Mouse (Mus musculus): ENCODE measurements around the gene Atn1. TPM values are rescaled to one million over a fixed set of nuclear protein-coding genes. Genes with fewer than 3 reads are reported as not detected.

Gene Atn1
- polyA plus RNA-seq, 1 experiment from 2014 or later, result 8.2 TPM

GRCm38 (mm10) chr6:124739231-124739796 is 17.0 kb downstream of the Atn1 start:
- H3K27ac ChIP-seq (ENCODE audit: low read depth, low read length), result no peak overlapping the region
- no peaks in the 10 kb centered on the region for H3K27me3 ChIP-seq (ENCODE audit: control insufficient read depth, insufficient read depth, low read length)
- H3K4me1 ChIP-seq (ENCODE audit: control insufficient read depth, insufficient read depth, low read length), result peaks cover 19% of the 10 kb centered on the region
- DNase-seq (ENCODE audit: low spot score, missing footprints), result no peak
- H3K9ac ChIP-seq (ENCODE audit: low read length), result peak overlapping the region; percentile 2; the same call in 1 of the 2 replicates
- H3K4me2 ChIP-seq, result no peak overlapping the region
- ATAC-seq (ENCODE audit: low FRiP score), result no peak
- 81% methylated on average over 10 of the region's 10 CpGs for WGBS
- H3K4me3 ChIP-seq (ENCODE audit: low read depth, low read length), result no peak overlapping the region
- no peaks in the 10 kb centered on the region for H3K9me3 ChIP-seq (ENCODE audit: control insufficient read depth, low read length)
- H3K36me3 ChIP-seq (ENCODE audit: control insufficient read depth, insufficient read depth, low read length), result peaks cover 4% of the 10 kb centered on the region; the same call in 1 of the 2 replicates

DNA sequence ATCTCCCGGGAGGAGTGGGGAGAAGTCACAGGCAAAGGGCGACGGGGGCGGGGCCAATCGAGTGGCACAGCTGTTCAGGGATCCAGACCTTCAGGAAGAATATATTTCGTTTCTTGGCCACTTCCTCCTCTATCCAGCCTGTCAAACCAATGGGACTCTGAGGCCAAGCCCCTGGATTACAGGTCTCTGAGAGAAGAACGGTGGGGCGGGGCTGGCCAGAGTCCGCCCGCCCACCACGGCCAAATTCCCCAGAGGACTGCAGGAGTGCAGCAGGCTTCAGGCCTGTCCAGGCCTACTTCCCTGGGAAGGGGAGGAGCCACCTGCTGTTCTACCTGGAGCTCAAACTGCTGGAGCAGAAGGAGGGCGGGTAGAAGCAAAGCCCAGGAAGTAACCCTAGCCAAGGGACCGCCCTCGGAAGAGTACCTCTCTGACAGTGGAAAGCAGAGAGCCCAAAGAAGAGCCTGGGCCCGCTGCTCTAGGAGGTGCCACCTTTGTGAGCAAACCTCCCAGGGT is 17.8 kb downstream of the Atn1 start, which contains the start of gene Ptpn6:
Gene Ptpn6 (minus strand): TSS at position 204 of the 513 bp plus-strand sequence.
- H3K9ac ChIP-seq (ENCODE audit: low read length), result peak within 1 kb of the TSS; percentile 2; the same call in 1 of the 2 replicates

GRCm38 (mm10) chr6:124737040-124737439 is 19.3 kb downstream of the Atn1 start:
- no peaks in the 10 kb centered on the region for H3K27me3 ChIP-seq (ENCODE audit: control insufficient read depth, insufficient read depth, low read length)
- H3K9ac ChIP-seq (ENCODE audit: low read length), result no peak overlapping the region
- no peak overlapping the region for H3K4me2 ChIP-seq
- no peak overlapping the region for H3K27ac ChIP-seq (ENCODE audit: low read depth, low read length)
- peaks cover 17% of the 10 kb centered on the region for H3K4me1 ChIP-seq (ENCODE audit: control insufficient read depth, insufficient read depth, low read length)
- H3K4me3 ChIP-seq (ENCODE audit: low read depth, low read length), result no peak overlapping the region
- DNase-seq (ENCODE audit: low spot score, missing footprints), result no peak
- no peak for ATAC-seq (ENCODE audit: low FRiP score)
- H3K36me3 ChIP-seq (ENCODE audit: control insufficient read depth, insufficient read depth, low read length), result no peaks in the 10 kb centered on the region
- no peaks in the 10 kb centered on the region for H3K9me3 ChIP-seq (ENCODE audit: control insufficient read depth, low read length)
- WGBS, result 93% methylated on average over 11 of the region's 11 CpGs

More for the DNA sequence above, 17.8 kb downstream of the Atn1 start, which contains the start of gene Ptpn6:
- ATAC-seq (ENCODE audit: low FRiP score) (no peak), DNase-seq (ENCODE audit: low spot score, missing footprints) (peak; percentile 80)
- Histone ChIP-seq H3K9me3 (ENCODE audit: control insufficient read depth, low read length) (no peaks in the 10 kb centered on the region), H3K27me3 (ENCODE audit: control insufficient read depth, insufficient read depth, low read length) (no peaks in the 10 kb centered on the region), H3K4me2 (no peak within 1 kb of the TSS), H3K27ac (ENCODE audit: low read depth, low read length) (no peak within 1 kb of the TSS), H3K4me3 (ENCODE audit: low read depth, low read length) (no peak within 1 kb of the TSS), H3K36me3 (ENCODE audit: control insufficient read depth, insufficient read depth, low read length) (0 out of 2 replicates have a peak, but pooled peaks cover 4% of the 10 kb centered on the region), H3K4me1 (ENCODE audit: control insufficient read depth, insufficient read depth, low read length) (peaks cover 19% of the 10 kb centered on the region)
- 29% methylated on average over 15 of the region's 15 CpGs for WGBS

DNA sequence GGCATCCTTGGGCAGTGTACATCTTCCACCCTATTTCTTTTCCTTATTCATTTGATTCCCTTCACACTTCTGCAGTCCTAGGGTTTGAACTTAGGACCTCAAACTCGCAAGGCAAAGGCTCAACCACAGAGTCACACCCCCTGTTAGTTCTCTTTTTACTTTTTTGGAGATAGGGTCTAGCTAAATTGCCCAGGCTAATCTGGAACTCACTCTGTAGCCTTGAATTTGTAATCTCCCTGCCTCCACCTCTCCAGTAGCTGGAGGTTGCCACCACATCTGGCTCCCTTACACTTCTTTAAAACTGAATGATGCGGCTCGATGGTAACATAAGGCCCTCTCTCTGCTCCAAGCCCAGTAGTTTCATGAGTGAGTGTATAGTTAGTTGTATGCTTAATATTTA is 21.9 kb downstream of the Atn1 start:
- Histone ChIP-seq H3K9ac (ENCODE audit: low read length) (no peak overlapping the region), H3K4me3 (ENCODE audit: low read depth, low read length) (no peak overlapping the region), H3K36me3 (ENCODE audit: control insufficient read depth, insufficient read depth, low read length) (no peaks in the 10 kb centered on the region), H3K4me1 (ENCODE audit: control insufficient read depth, insufficient read depth, low read length) (peaks cover 6% of the 10 kb centered on the region), H3K27ac (ENCODE audit: low read depth, low read length) (no peak overlapping the region), H3K27me3 (ENCODE audit: control insufficient read depth, insufficient read depth, low read length) (no peaks in the 10 kb centered on the region), H3K9me3 (ENCODE audit: control insufficient read depth, low read length) (no peaks in the 10 kb centered on the region), H3K4me2 (no peak overlapping the region)
- no peak for DNase-seq (ENCODE audit: low spot score, missing footprints)
- WGBS, result 88% methylated on average over 3 of the region's 3 CpGs
- ATAC-seq (ENCODE audit: low FRiP score), result no peak

GRCm38 (mm10) chr6:124732476-124733370 is 23.6 kb downstream of the Atn1 start:
- WGBS, result 56% methylated on average over 19 of the region's 19 CpGs
- DNase-seq (ENCODE audit: low spot score, missing footprints) (no peak), ATAC-seq (ENCODE audit: low FRiP score) (no peak; the same call in 1 of the 2 replicates)
- H3K4me3 ChIP-seq (ENCODE audit: low read depth, low read length), result no peak overlapping the region
- no peak overlapping the region for H3K9ac ChIP-seq (ENCODE audit: low read length)
- H3K4me1 ChIP-seq (ENCODE audit: control insufficient read depth, insufficient read depth, low read length), result no peaks in the 10 kb centered on the region
- no peak overlapping the region for H3K27ac ChIP-seq (ENCODE audit: low read depth, low read length)
- H3K27me3 ChIP-seq (ENCODE audit: control insufficient read depth, insufficient read depth, low read length), result no peaks in the 10 kb centered on the region
- H3K4me2 ChIP-seq, result no peak overlapping the region
- no peaks in the 10 kb centered on the region for H3K9me3 ChIP-seq (ENCODE audit: control insufficient read depth, low read length)
- H3K36me3 ChIP-seq (ENCODE audit: control insufficient read depth, insufficient read depth, low read length), result no peaks in the 10 kb centered on the region

DNA sequence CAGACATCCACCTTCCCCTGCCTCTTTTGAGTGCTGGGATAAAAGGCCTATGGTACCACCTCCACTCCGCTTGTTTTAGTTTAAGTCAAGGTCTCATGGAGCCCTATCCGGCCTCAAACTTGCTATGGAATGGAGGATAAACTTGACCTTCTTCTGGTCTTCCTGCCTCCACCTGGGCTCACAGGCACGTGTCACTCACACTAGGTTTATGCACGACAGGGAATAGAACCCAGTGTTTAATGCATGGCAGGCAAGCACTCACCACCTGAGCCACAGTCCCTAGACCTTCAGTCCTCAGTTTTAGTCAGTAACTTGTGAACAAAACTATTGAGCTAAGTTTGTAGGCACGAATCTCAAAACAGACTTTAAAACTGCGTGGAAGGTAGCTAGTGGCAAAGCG is 25.3 kb downstream of the Atn1 start:
- Histone ChIP-seq H3K4me2 (no peak overlapping the region), H3K27me3 (ENCODE audit: control insufficient read depth, insufficient read depth, low read length) (no peaks in the 10 kb centered on the region), H3K9ac (ENCODE audit: low read length) (no peak overlapping the region), H3K36me3 (ENCODE audit: control insufficient read depth, insufficient read depth, low read length) (no peaks in the 10 kb centered on the region), H3K4me1 (ENCODE audit: control insufficient read depth, insufficient read depth, low read length) (no peaks in the 10 kb centered on the region), H3K4me3 (ENCODE audit: low read depth, low read length) (no peak overlapping the region), H3K27ac (ENCODE audit: low read depth, low read length) (no peak overlapping the region), H3K9me3 (ENCODE audit: control insufficient read depth, low read length) (no peaks in the 10 kb centered on the region)
- WGBS, result 86% methylated on average over 7 of the region's 7 CpGs
- no peak for DNase-seq (ENCODE audit: low spot score, missing footprints)
- no peak for ATAC-seq (ENCODE audit: low FRiP score)

DNA sequence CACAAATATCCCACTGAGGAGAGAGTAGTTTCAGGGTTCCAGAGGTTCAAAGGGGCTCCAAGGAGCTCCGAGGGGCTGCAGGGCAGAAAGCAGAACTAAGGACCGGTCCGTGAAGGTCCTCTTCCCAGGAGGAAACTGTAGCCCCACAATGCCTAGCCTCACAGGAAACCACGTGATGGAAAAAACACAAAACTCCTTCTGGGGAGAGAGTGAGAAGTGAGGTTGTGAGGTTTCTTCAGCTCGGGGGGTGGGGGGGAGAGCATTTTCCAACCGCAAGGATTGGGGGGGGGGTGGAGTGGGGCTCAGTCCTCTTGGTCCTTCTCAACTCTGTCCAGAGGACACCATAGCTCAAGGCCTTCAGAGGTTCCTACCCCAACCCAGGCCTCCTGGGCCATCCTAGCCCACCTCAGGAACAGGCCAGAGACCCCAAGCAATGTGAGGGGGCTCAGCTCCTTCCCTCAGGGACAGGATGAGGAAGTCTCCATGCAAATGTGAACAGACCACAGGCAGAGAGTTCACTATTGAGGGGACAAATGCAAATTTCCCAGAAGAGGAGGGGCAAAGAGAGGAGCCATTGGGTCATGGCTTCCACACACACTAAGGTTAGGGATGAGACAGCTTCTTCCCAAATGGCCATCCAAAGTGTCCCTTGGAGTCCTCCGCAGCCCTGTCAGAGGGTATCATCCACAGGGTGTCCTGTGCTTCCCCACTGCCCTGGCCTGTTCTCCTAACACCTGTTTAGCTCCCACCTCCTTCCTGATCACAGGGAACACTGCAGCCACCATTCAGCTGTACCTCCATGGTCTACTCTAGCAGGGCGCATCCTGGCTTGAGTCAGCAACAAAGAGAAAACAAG is 26.2 kb downstream of the Atn1 start:
- no peak for DNase-seq (ENCODE audit: low spot score, missing footprints)

DNA sequence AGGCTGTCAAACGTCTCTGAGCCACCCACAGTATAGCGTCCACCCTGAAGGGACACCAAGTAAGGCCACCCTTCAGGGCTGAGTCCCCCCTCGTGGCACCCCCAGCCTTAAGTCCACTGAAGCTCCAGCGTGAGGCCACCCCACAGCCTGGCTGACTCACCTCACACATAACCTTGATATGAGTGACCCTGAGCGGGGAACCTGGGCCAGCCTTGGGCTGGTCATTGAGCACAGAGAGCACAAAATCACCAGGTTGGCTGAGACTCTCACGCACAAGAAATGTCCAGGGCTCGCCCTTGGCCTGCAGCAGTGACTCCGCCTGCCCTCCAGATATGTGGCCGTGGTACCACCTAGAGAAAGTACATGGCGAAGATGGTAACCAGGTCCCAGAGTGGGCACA is 27.7 kb downstream of the Atn1 start:
- Histone ChIP-seq H3K4me1 (ENCODE audit: control insufficient read depth, insufficient read depth, low read length) (no peaks in the 10 kb centered on the region), H3K4me3 (ENCODE audit: low read depth, low read length) (no peak overlapping the region), H3K36me3 (ENCODE audit: control insufficient read depth, insufficient read depth, low read length) (no peaks in the 10 kb centered on the region), H3K27me3 (ENCODE audit: control insufficient read depth, insufficient read depth, low read length) (no peaks in the 10 kb centered on the region), H3K27ac (ENCODE audit: low read depth, low read length) (no peak overlapping the region), H3K9ac (ENCODE audit: low read length) (no peak overlapping the region), H3K4me2 (no peak overlapping the region), H3K9me3 (ENCODE audit: control insufficient read depth, low read length) (no peaks in the 10 kb centered on the region)
- no peak for ATAC-seq (ENCODE audit: low FRiP score)
- 82% methylated on average over 10 of the region's 10 CpGs for WGBS
- no peak for DNase-seq (ENCODE audit: low spot score, missing footprints)

More for the DNA sequence above, 26.2 kb downstream of the Atn1 start:
- WGBS, result 87% methylated on average over 8 of the region's 8 CpGs
- Histone ChIP-seq H3K4me3 (ENCODE audit: low read depth, low read length) (no peak overlapping the region), H3K9me3 (ENCODE audit: control insufficient read depth, low read length) (no peaks in the 10 kb centered on the region), H3K27me3 (ENCODE audit: control insufficient read depth, insufficient read depth, low read length) (no peaks in the 10 kb centered on the region), H3K9ac (ENCODE audit: low read length) (no peak overlapping the region), H3K4me2 (no peak overlapping the region), H3K27ac (ENCODE audit: low read depth, low read length) (no peak overlapping the region), H3K4me1 (ENCODE audit: control insufficient read depth, insufficient read depth, low read length) (no peaks in the 10 kb centered on the region), H3K36me3 (ENCODE audit: control insufficient read depth, insufficient read depth, low read length) (no peaks in the 10 kb centered on the region)
- ATAC-seq (ENCODE audit: low FRiP score), result no peak

Measured in midbrain, embryonic 11.5 days (tissue).